Mouse (Mus musculus): Measurements from ENCODE around the gene Zmiz1. TPM values are rescaled to one million over a fixed set of nuclear protein-coding genes. Genes with fewer than 3 reads are reported as not detected.
A peak's percentile ranks its signal among the peaks of the same experiment; 100 is the strongest.

The Zmiz1 gene
- polyA plus RNA-seq, 1 experiment from 2014 or later = 22.4 TPM

- H3K9ac ChIP-seq (ENCODE audit: low read length) = no peak overlapping the region
- H3K4me1 ChIP-seq (replicated peaks; ENCODE audit: control insufficient read depth, insufficient read depth, low read length) = peaks cover 5% of the 10 kb centered on the region
- peaks cover 16% of the 10 kb centered on the region for H3K36me3 ChIP-seq (ENCODE audit: control insufficient read depth, insufficient read depth, low read length)
- H3K4me3 ChIP-seq (ENCODE audit: low read length) = no peak overlapping the region
- H3K27me3 ChIP-seq (ENCODE audit: control insufficient read depth, insufficient read depth, low read depth, low read length) = no peaks in the 10 kb centered on the region
- no peak overlapping the region for H3K4me2 ChIP-seq (ENCODE audit: low read depth, low read length)
- no peaks in the 10 kb centered on the region for H3K9me3 ChIP-seq (ENCODE audit: control insufficient read depth, low read length)
- WGBS = 51% methylated on average over 16 of the region's 16 CpGs
- no peak for ATAC-seq (ENCODE audit: low read depth)
- H3K27ac ChIP-seq (ENCODE audit: low read length) = no peak overlapping the region
Measured at GRCm38 (mm10) chr14:25574047-25574870, 115.3 kb downstream of the Zmiz1 start.

- Histone ChIP-seq H3K4me3 (ENCODE audit: low read length) (no peak overlapping the region), H3K9me3 (ENCODE audit: control insufficient read depth, low read length) (no peaks in the 10 kb centered on the region), H3K9ac (ENCODE audit: low read length) (no peak overlapping the region), H3K4me2 (ENCODE audit: low read depth, low read length) (no peak overlapping the region), H3K27ac (ENCODE audit: low read length) (peak overlapping the region; percentile 5; the same call in 1 of the 2 replicates), H3K27me3 (ENCODE audit: control insufficient read depth, insufficient read depth, low read depth, low read length) (no peaks in the 10 kb centered on the region), H3K36me3 (ENCODE audit: control insufficient read depth, insufficient read depth, low read length) (peaks cover 24% of the 10 kb centered on the region), H3K4me1 (replicated peaks; ENCODE audit: control insufficient read depth, insufficient read depth, low read length) (peaks cover 5% of the 10 kb centered on the region)
- ATAC-seq (ENCODE audit: low read depth) = no peak
- 71% methylated on average over 3 of the region's 3 CpGs for WGBS
Measured at GRCm38 (mm10) chr14:25576642-25577041, 117.7 kb downstream of the Zmiz1 start.

DNA sequence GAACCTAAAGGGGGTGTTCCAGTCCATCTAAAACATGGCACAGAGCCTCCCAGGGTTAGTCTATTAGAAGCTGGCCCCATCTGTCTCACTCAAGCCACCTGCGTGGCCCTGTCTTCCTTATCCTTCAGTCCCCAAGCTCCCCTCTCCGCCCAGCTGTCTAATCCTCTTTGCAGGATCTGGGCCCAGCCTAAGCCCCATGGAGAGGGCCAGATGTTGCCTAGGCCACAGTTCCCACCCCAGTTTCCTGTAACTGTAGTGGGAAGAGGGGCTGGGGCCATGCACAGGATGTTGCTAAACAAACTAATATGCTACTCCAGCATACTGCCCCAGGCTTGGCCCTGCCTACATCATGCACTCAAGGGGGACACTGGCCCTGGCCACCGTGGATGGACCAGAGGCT, 118.4 kb downstream of the Zmiz1 start:
- H3K4me3 ChIP-seq (ENCODE audit: low read length) = no peak overlapping the region
- no peak overlapping the region for H3K4me2 ChIP-seq (ENCODE audit: low read depth, low read length)
- 58% methylated on average over 3 of the region's 3 CpGs for WGBS
- 0 out of 2 replicates have a peak overlapping the region, but pooled peaks have one; percentile 40 for H3K27ac ChIP-seq (ENCODE audit: low read length)
- no peaks in the 10 kb centered on the region for H3K9me3 ChIP-seq (ENCODE audit: control insufficient read depth, low read length)
- peak; percentile 75 for ATAC-seq (ENCODE audit: low read depth)
- H3K4me1 ChIP-seq (replicated peaks; ENCODE audit: control insufficient read depth, insufficient read depth, low read length) = peaks cover 5% of the 10 kb centered on the region
- no peaks in the 10 kb centered on the region for H3K27me3 ChIP-seq (ENCODE audit: control insufficient read depth, insufficient read depth, low read depth, low read length)
- H3K36me3 ChIP-seq (ENCODE audit: control insufficient read depth, insufficient read depth, low read length) = peaks cover 21% of the 10 kb centered on the region
- no peak overlapping the region for H3K9ac ChIP-seq (ENCODE audit: low read length)

GRCm38 (mm10) chr14:25579597-25579996, 120.6 kb downstream of the Zmiz1 start:
- Histone ChIP-seq H3K4me3 (ENCODE audit: low read length) (no peak overlapping the region), H3K27me3 (ENCODE audit: control insufficient read depth, insufficient read depth, low read depth, low read length) (no peaks in the 10 kb centered on the region), H3K9me3 (ENCODE audit: control insufficient read depth, low read length) (no peaks in the 10 kb centered on the region), H3K4me2 (ENCODE audit: low read depth, low read length) (no peak overlapping the region), H3K9ac (ENCODE audit: low read length) (no peak overlapping the region), H3K36me3 (ENCODE audit: control insufficient read depth, insufficient read depth, low read length) (peaks cover 20% of the 10 kb centered on the region), H3K4me1 (replicated peaks; ENCODE audit: control insufficient read depth, insufficient read depth, low read length) (peaks cover 5% of the 10 kb centered on the region), H3K27ac (ENCODE audit: low read length) (no peak overlapping the region)
- WGBS = 81% methylated on average over 7 of the region's 7 CpGs
- ATAC-seq (ENCODE audit: low read depth) = no peak

DNA sequence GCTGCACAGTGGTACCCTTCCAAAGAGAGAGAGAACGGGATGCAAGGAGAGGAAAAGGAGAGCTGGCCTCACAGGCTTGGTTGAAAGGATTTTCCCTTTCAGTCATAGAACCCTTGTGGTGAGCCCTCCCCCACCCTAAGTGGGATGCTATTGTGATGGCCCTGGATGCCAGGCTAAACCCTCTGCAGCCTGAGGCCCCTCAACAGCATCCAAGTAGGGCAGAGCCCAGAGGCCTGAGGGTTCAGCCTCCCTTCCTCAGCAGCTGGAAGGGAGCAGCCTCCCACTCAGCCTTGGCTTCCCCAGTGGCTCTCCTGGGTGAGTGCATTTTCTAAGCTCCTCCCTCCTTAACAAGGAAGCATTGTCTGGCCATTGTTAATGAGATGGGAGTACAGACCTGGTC, 121.4 kb downstream of the Zmiz1 start:
- no peaks in the 10 kb centered on the region for H3K9me3 ChIP-seq (ENCODE audit: control insufficient read depth, low read length)
- WGBS = 76% methylated on average over 1 of the region's 1 CpGs
- no peak overlapping the region for H3K9ac ChIP-seq (ENCODE audit: low read length)
- ATAC-seq (ENCODE audit: low read depth) = no peak
- H3K4me3 ChIP-seq (ENCODE audit: low read length) = no peak overlapping the region
- H3K27ac ChIP-seq (ENCODE audit: low read length) = no peak overlapping the region
- H3K27me3 ChIP-seq (ENCODE audit: control insufficient read depth, insufficient read depth, low read depth, low read length) = no peaks in the 10 kb centered on the region
- H3K36me3 ChIP-seq (ENCODE audit: control insufficient read depth, insufficient read depth, low read length) = peaks cover 17% of the 10 kb centered on the region
- no peak overlapping the region for H3K4me2 ChIP-seq (ENCODE audit: low read depth, low read length)
- peaks cover 6% of the 10 kb centered on the region for H3K4me1 ChIP-seq (replicated peaks; ENCODE audit: control insufficient read depth, insufficient read depth, low read length)

DNA sequence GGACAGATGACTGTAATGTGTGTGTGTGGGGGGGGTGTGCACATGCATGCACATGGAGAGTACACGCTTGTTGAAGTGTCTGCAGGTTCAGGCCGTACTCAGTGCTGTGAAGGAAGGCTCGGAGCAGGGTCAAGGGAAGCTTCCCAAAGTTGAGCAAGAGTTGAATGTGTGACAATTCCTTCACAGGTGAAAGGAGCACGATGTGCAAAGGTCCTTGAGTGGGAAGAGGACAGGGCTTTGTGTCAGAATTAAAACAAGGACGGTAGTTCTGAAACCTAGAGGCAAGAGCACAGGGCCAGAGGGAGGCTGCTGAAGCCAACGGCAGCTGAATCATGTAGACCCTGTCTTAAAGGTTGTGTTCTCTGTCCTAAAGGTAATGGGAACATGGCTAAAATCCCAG, 123.6 kb downstream of the Zmiz1 start:
- no peak overlapping the region for H3K27ac ChIP-seq (ENCODE audit: low read length)
- H3K4me3 ChIP-seq (ENCODE audit: low read length) = no peak overlapping the region
- H3K9me3 ChIP-seq (ENCODE audit: control insufficient read depth, low read length) = no peaks in the 10 kb centered on the region
- H3K36me3 ChIP-seq (ENCODE audit: control insufficient read depth, insufficient read depth, low read length) = peaks cover 11% of the 10 kb centered on the region
- no peaks in the 10 kb centered on the region for H3K27me3 ChIP-seq (ENCODE audit: control insufficient read depth, insufficient read depth, low read depth, low read length)
- ATAC-seq (ENCODE audit: low read depth) = no peak
- H3K9ac ChIP-seq (ENCODE audit: low read length) = no peak overlapping the region
- peaks cover 24% of the 10 kb centered on the region for H3K4me1 ChIP-seq (replicated peaks; ENCODE audit: control insufficient read depth, insufficient read depth, low read length)
- no peak overlapping the region for H3K4me2 ChIP-seq (ENCODE audit: low read depth, low read length)
- WGBS = 89% methylated on average over 6 of the region's 6 CpGs

DNA sequence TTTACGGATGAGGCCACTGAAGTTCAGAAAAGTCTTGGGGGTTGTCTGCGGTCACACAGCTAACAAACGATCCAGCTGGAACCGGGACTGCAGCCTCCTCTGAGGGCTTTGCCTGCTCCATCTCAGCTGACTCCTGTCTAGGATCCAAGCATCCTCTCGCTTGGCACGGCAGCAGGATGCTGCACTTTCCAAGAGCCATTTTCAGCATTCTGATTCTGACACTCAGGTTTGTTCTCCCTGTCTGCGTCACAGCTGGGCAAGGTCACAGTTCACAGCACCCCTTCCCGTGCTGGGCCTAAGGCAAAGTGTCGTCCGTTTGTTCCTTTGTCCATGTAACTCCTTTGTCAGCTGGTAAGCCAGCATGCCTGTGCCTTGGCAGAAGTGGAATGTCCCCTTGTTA, 124.9 kb downstream of the Zmiz1 start:
- peaks cover 35% of the 10 kb centered on the region for H3K4me1 ChIP-seq (replicated peaks; ENCODE audit: control insufficient read depth, insufficient read depth, low read length)
- no peak for ATAC-seq (ENCODE audit: low read depth)
- no peak overlapping the region for H3K4me3 ChIP-seq (ENCODE audit: low read length)
- peaks cover 10% of the 10 kb centered on the region for H3K36me3 ChIP-seq (ENCODE audit: control insufficient read depth, insufficient read depth, low read length)
- H3K27me3 ChIP-seq (ENCODE audit: control insufficient read depth, insufficient read depth, low read depth, low read length) = no peaks in the 10 kb centered on the region
- H3K27ac ChIP-seq (ENCODE audit: low read length) = no peak overlapping the region
- no peaks in the 10 kb centered on the region for H3K9me3 ChIP-seq (ENCODE audit: control insufficient read depth, low read length)
- WGBS = 64% methylated on average over 10 of the region's 10 CpGs
- no peak overlapping the region for H3K9ac ChIP-seq (ENCODE audit: low read length)
- no peak overlapping the region for H3K4me2 ChIP-seq (ENCODE audit: low read depth, low read length)

- Histone ChIP-seq H3K9ac (ENCODE audit: low read length) (peak overlapping the region; percentile 54), H3K36me3 (ENCODE audit: control insufficient read depth, insufficient read depth, low read length) (peaks cover 8% of the 10 kb centered on the region), H3K27me3 (ENCODE audit: control insufficient read depth, insufficient read depth, low read depth, low read length) (no peaks in the 10 kb centered on the region), H3K9me3 (ENCODE audit: control insufficient read depth, low read length) (no peaks in the 10 kb centered on the region), H3K4me2 (ENCODE audit: low read depth, low read length) (no peak overlapping the region), H3K4me1 (replicated peaks; ENCODE audit: control insufficient read depth, insufficient read depth, low read length) (peaks cover 41% of the 10 kb centered on the region), H3K4me3 (ENCODE audit: low read length) (no peak overlapping the region), H3K27ac (ENCODE audit: low read length) (peak overlapping the region; percentile 86)
- 33% methylated on average over 21 of the region's 21 CpGs for WGBS
- ATAC-seq (ENCODE audit: low read depth) = peak; percentile 43
Measured at GRCm38 (mm10) chr14:25585545-25586301, 126.7 kb downstream of the Zmiz1 start.

DNA sequence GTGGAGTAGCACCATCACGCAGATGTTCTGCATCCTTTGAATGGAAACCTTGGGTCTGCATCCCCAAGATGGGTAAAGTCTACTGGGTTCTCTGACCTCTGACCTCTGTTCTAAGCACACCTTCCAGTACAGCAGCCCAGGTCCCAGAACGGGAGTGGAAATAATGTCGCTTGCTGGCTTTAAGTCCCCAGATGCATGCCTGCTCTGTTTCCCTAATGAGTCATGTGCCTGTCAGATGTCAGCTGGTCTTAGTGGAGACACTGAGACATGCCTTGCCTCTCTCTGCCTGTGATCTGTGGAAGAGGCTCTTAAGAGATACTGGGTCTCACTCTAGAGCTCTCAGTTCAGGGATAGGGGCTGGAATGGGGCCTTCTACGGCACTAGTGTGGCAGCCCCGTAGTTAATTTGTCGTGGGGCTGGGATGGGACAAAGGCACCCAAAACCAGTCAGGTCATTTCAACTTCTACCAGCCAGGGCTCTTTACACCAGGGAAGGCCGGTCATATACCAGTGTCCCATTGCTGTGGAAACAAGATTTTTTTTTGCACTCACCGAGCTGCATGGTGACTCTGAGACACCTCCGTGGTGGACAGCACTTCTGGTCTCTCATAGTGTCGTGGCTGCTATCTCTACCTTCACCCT, 128.0 kb downstream of the Zmiz1 start:
- H3K27ac ChIP-seq (ENCODE audit: low read length) = peak overlapping the region; percentile 86
- H3K4me3 ChIP-seq (ENCODE audit: low read length) = no peak overlapping the region
- no peaks in the 10 kb centered on the region; the same call in 1 of the 2 replicates for H3K36me3 ChIP-seq (ENCODE audit: control insufficient read depth, insufficient read depth, low read length)
- no peaks in the 10 kb centered on the region for H3K9me3 ChIP-seq (ENCODE audit: control insufficient read depth, low read length)
- H3K4me2 ChIP-seq (ENCODE audit: low read depth, low read length) = no peak overlapping the region
- peak overlapping the region; percentile 45; the same call in 1 of the 2 replicates for H3K9ac ChIP-seq (ENCODE audit: low read length)
- no peaks in the 10 kb centered on the region for H3K27me3 ChIP-seq (ENCODE audit: control insufficient read depth, insufficient read depth, low read depth, low read length)
- WGBS = 38% methylated on average over 10 of the region's 10 CpGs
- H3K4me1 ChIP-seq (replicated peaks; ENCODE audit: control insufficient read depth, insufficient read depth, low read length) = peaks cover 41% of the 10 kb centered on the region
- ATAC-seq (ENCODE audit: low read depth) = no peak

Data from lung, embryonic 16.5 days (tissue).